Mouse (Mus musculus) hindbrain, embryonic 12.5 days (tissue): ENCODE measurements at regions not wholly inside any gene's neighbourhood (a gene's known extent, or its start where the extent isn't known, plus 50 kb on each side); places are given as distances from the start of the nearest gene placed in this dataset.

ENCODE experiments used
- ATAC-seq: fragments of 200-750 bp; cut with Nextera tagmentation; 2 replicates; pipeline ENCODE4 v1.8.0; 2017; ENCODE audit warnings: moderate TSS enrichment; ENCODE audit not compliant: low FRiP score
- H3K27ac ChIP-seq: fragments of 300-500 bp; sonication (generic); 2 replicates; pipeline ENCODE4 v1.5.1; 2016; ENCODE audit warnings: mild to moderate bottlenecking
- H3K27me3 ChIP-seq: fragments of 300-500 bp; sonication (generic); 2 replicates; pipeline ENCODE4 v1.6.1; 2016; ENCODE audit warnings: mild to moderate bottlenecking
- H3K36me3 ChIP-seq: fragments of 300-500 bp; sonication (generic); 2 replicates; pipeline ENCODE4 v1.6.1; 2016; ENCODE audit warnings: mild to moderate bottlenecking
- H3K4me1 ChIP-seq: fragments of 300-500 bp; sonication (generic); 2 replicates; pipeline ENCODE4 v1.6.1; 2016
- H3K4me2 ChIP-seq: fragments of 300-500 bp; sonication (generic); replicated peaks from 2 replicates; pipeline ENCODE4 v1.6.1; 2016; ENCODE audit warnings: mild to moderate bottlenecking
- H3K4me3 ChIP-seq: fragments of 300-500 bp; sonication (generic); 2 replicates; pipeline ENCODE4 v1.5.1; 2016; ENCODE audit warnings: mild to moderate bottlenecking
- H3K9ac ChIP-seq: fragments of 300-500 bp; sonication (generic); 2 replicates; pipeline ENCODE4 v1.6.1; 2016; ENCODE audit warnings: mild to moderate bottlenecking, moderate library complexity
- H3K9me3 ChIP-seq: fragments of 300-500 bp; sonication (generic); replicated peaks from 2 replicates; pipeline ENCODE4 v1.6.1; 2016; ENCODE audit warnings: mild to moderate bottlenecking
- WGBS: fragments of 180-500 bp; shearing (Covaris S2); methylation state at CpG from one replicate; pipeline ENCODE4 v1.1.7; 2016; 5-methylcytosine and 5-hydroxymethylcytosine counted together

DNA sequence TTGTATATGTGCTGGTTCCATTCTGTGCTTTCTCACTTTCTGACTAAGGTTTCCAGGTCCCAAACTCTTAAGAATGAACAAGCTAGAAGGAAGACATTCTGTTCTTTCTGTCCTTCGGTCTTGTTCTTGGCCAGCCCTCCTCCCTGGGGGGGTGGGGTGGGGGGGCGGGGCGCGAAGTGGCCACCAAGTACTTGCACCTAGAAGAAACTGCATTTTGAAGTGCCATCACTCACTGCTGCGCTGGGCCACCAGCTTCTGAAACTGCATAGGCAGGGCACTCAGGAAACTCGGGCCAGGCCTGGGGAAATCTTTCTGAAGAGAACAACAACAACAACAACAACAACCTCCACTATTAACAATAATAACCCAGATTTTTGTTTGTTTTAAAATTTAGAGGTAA, 94.4 kb upstream of the Fut8 start:
- no peaks in the 10 kb centered on the region for H3K36me3 ChIP-seq
- WGBS = 67% methylated on average over 6 of the region's 6 CpGs
- no peak overlapping the region for H3K4me2 ChIP-seq
- no peak for ATAC-seq
- H3K27ac ChIP-seq = no peak overlapping the region
- H3K9ac ChIP-seq = no peak overlapping the region
- no peak overlapping the region for H3K4me3 ChIP-seq
- no peaks in the 10 kb centered on the region for H3K9me3 ChIP-seq
- H3K27me3 ChIP-seq = no peaks in the 10 kb centered on the region
- H3K4me1 ChIP-seq = no peaks in the 10 kb centered on the region

GRCm38 (mm10) chr12:77143105-77143504, 94.8 kb upstream of the Fut8 start:
- H3K4me1 ChIP-seq = no peaks in the 10 kb centered on the region
- H3K27ac ChIP-seq = no peak overlapping the region
- H3K27me3 ChIP-seq = no peaks in the 10 kb centered on the region
- WGBS = 92% methylated on average over 12 of the region's 12 CpGs
- no peaks in the 10 kb centered on the region for H3K9me3 ChIP-seq
- H3K4me3 ChIP-seq = no peak overlapping the region
- no peak for ATAC-seq
- no peak overlapping the region for H3K9ac ChIP-seq
- H3K36me3 ChIP-seq = no peaks in the 10 kb centered on the region
- no peak overlapping the region for H3K4me2 ChIP-seq

DNA sequence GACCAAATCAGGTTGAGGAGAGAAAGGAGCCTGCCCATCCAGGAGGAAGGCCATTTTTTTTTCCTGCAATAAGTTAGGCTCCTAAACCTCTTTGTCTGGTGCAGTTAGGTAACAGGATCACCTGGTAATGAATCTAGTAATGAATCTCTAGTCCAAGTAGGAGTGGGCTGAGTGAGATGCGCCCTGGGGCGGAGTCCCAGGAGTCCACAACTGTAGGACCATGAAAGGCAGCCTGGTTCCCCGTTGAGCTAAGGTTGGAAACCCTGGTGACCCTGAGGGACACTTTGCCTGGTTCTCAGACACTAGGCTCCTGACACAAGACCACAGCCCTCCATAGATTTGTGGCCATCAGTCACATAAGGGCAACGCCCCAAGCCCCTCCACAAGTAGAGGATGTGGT, 95.7 kb upstream of the Fut8 start:
- H3K9me3 ChIP-seq = no peaks in the 10 kb centered on the region
- no peak overlapping the region for H3K4me3 ChIP-seq
- no peak overlapping the region for H3K4me2 ChIP-seq
- WGBS = 90% methylated on average over 4 of the region's 4 CpGs
- H3K27me3 ChIP-seq = no peaks in the 10 kb centered on the region
- H3K36me3 ChIP-seq = no peaks in the 10 kb centered on the region
- H3K9ac ChIP-seq = no peak overlapping the region
- no peaks in the 10 kb centered on the region for H3K4me1 ChIP-seq
- no peak for ATAC-seq
- H3K27ac ChIP-seq = no peak overlapping the region

- ATAC-seq = no peak
- Histone ChIP-seq H3K4me1 (no peaks in the 10 kb centered on the region), H3K4me2 (no peak overlapping the region), H3K36me3 (no peaks in the 10 kb centered on the region), H3K4me3 (no peak overlapping the region), H3K9ac (no peak overlapping the region), H3K27ac (no peak overlapping the region), H3K27me3 (no peaks in the 10 kb centered on the region), H3K9me3 (no peaks in the 10 kb centered on the region)
- WGBS = 85% methylated on average over 8 of the region's 8 CpGs
Observed at GRCm38 (mm10) chr12:77141260-77142201, 96.4 kb upstream of the Fut8 start.

- H3K9me3 ChIP-seq = no peaks in the 10 kb centered on the region
- no peaks in the 10 kb centered on the region for H3K27me3 ChIP-seq
- no peak overlapping the region for H3K4me3 ChIP-seq
- H3K36me3 ChIP-seq = no peaks in the 10 kb centered on the region
- H3K27ac ChIP-seq = no peak overlapping the region
- 67% methylated on average over 6 of the region's 6 CpGs for WGBS
- H3K4me1 ChIP-seq = no peaks in the 10 kb centered on the region
- no peak for ATAC-seq
- no peak overlapping the region for H3K4me2 ChIP-seq
- H3K9ac ChIP-seq = no peak overlapping the region
Observed at GRCm38 (mm10) chr12:77140656-77141055, 97.3 kb upstream of the Fut8 start.

DNA sequence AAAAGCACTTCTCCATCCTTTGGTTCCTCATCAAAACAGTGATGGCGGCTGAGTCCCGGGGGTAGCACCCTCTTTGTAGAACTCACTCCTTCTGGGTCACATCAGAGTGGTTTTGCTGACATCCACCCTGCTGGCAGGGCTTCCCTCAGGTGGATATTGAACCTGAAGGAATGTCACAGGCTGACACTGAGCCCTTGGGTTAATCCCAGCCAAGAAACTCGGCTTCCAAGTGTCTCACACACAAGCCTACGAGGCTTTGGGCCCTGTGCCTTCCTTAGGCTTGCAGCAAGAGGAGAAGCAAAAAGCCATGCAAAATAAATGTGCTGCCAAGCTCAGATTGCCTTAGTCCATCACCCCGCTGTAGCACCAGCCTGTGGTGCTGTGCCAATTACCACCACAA, 97.8 kb upstream of the Fut8 start:
- WGBS = 74% methylated on average over 5 of the region's 5 CpGs
- no peak for ATAC-seq
- Histone ChIP-seq H3K36me3 (no peaks in the 10 kb centered on the region), H3K9me3 (no peaks in the 10 kb centered on the region), H3K27ac (no peak overlapping the region), H3K27me3 (no peaks in the 10 kb centered on the region), H3K9ac (no peak overlapping the region), H3K4me3 (no peak overlapping the region), H3K4me2 (no peak overlapping the region), H3K4me1 (no peaks in the 10 kb centered on the region)

GRCm38 (mm10) chr12:77139718-77140117, 98.2 kb upstream of the Fut8 start:
- no peak for ATAC-seq
- no peaks in the 10 kb centered on the region for H3K27me3 ChIP-seq
- no peak overlapping the region for H3K9ac ChIP-seq
- H3K4me2 ChIP-seq = no peak overlapping the region
- H3K4me1 ChIP-seq = no peaks in the 10 kb centered on the region
- H3K27ac ChIP-seq = no peak overlapping the region
- 91% methylated on average over 2 of the region's 2 CpGs for WGBS
- no peak overlapping the region for H3K4me3 ChIP-seq
- H3K9me3 ChIP-seq = no peaks in the 10 kb centered on the region
- no peaks in the 10 kb centered on the region for H3K36me3 ChIP-seq

DNA sequence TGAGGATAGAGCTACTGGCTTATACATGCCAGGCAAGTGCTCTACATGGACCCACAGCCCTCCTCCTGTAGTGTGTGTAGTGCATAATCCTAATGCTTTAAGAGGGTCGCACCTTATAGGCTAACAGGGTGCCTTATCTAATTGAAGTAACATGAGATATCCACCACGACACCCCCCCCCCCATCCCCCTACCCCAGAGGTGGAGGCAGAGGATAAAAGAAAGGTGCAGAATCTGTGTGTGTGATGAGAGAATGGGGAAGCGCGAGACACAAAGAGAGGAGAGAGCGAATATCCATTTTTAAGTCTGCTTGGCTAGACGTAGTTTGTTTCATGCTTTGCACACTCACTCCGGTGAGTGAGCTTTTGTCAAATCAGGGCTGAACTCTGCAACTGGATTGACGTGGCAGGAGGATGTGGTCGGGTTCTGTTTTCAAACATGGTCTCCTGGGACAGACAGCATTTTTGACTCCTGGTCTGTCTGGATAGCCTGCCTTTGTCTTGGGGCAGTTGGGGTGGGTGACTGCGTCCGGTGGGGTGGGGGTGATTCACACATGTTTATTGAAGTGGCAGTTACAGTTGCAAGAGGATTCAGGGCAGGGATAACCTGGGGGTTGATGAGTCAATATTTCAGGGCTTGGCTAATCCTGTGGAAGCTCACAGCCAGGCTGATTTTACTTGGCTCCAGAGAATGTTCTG, 99.3 kb upstream of the Fut8 start:
- H3K9me3 ChIP-seq = no peaks in the 10 kb centered on the region
- ATAC-seq = no peak
- 79% methylated on average over 11 of the region's 11 CpGs for WGBS

DNA sequence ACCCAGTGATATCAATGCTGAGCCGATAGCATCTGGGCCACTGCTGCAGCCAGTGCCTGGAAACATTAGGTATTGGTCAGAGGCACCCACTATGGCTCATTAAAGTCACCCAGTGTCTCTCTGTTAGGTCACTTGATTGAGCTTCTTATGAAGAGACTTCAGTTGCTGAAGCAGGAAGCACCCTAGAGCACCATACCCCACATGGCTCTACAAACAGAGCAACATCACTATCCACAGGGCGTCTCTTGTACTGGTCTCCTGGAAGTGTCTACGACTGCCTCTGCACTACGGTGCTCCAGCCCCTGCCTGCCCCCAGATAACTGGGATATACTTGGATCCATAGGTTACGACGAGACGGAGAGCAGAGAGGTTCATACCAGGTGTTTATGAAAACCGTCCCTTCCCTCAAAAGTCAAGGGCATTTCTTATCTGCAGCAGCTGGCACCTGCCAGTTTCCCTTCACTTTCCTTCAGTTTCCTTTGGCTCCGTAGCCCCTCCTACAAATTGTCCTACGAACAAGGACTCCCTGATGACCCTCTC, 100.6 kb upstream of the Fut8 start:
- H3K9me3 ChIP-seq = no peaks in the 10 kb centered on the region
- 87% methylated on average over 10 of the region's 10 CpGs for WGBS
- H3K4me1 ChIP-seq = no peaks in the 10 kb centered on the region
- no peak overlapping the region for H3K4me2 ChIP-seq
- no peak for ATAC-seq
- no peaks in the 10 kb centered on the region for H3K27me3 ChIP-seq
- no peaks in the 10 kb centered on the region for H3K36me3 ChIP-seq
- no peak overlapping the region for H3K27ac ChIP-seq
- H3K9ac ChIP-seq = no peak overlapping the region
- H3K4me3 ChIP-seq = no peak overlapping the region

More for the DNA sequence above, 99.3 kb upstream of the Fut8 start:
- Histone ChIP-seq H3K27me3 (no peaks in the 10 kb centered on the region), H3K27ac (no peak overlapping the region), H3K9ac (no peak overlapping the region), H3K4me1 (no peaks in the 10 kb centered on the region), H3K4me2 (no peak overlapping the region), H3K36me3 (no peaks in the 10 kb centered on the region), H3K4me3 (no peak overlapping the region)

GRCm38 (mm10) chr12:77135661-77136060, 102.3 kb upstream of the Fut8 start:
- Histone ChIP-seq H3K4me3 (no peak overlapping the region), H3K27ac (no peak overlapping the region), H3K9ac (no peak overlapping the region), H3K4me1 (no peaks in the 10 kb centered on the region), H3K27me3 (no peaks in the 10 kb centered on the region), H3K36me3 (no peaks in the 10 kb centered on the region), H3K9me3 (no peaks in the 10 kb centered on the region), H3K4me2 (no peak overlapping the region)
- WGBS = 92% methylated on average over 6 of the region's 6 CpGs
- no peak for ATAC-seq

DNA sequence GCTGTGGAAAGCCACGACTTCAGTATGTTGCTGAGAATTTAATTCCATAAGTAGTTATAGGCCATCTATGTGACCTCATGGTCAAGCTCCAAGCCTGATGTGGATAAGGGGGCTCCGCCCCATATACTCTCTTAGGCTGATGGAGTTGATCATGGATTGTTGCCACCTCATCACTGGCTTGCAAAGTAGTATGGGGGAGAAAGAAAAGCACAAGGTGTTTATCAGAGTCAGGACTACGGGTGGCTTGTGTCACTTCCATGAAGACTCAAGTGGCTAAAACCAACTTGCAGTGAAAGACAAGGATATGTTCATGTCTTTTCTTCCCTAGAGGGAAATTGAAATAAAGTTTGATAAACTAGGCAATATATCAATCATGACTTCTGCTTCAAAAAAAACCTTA, 102.9 kb upstream of the Fut8 start:
- WGBS = 87% methylated on average over 3 of the region's 3 CpGs
- no peak overlapping the region for H3K4me3 ChIP-seq
- H3K4me1 ChIP-seq = no peaks in the 10 kb centered on the region
- no peak overlapping the region for H3K27ac ChIP-seq
- H3K27me3 ChIP-seq = no peaks in the 10 kb centered on the region
- no peak overlapping the region for H3K9ac ChIP-seq
- no peaks in the 10 kb centered on the region for H3K36me3 ChIP-seq
- ATAC-seq = no peak
- no peak overlapping the region for H3K4me2 ChIP-seq
- H3K9me3 ChIP-seq = no peaks in the 10 kb centered on the region

- no peaks in the 10 kb centered on the region for H3K27me3 ChIP-seq
- no peak overlapping the region for H3K9ac ChIP-seq
- ATAC-seq = no peak
- H3K4me1 ChIP-seq = no peaks in the 10 kb centered on the region
- no peaks in the 10 kb centered on the region for H3K9me3 ChIP-seq
- H3K4me3 ChIP-seq = no peak overlapping the region
- H3K27ac ChIP-seq = no peak overlapping the region
- no peak overlapping the region for H3K4me2 ChIP-seq
- 83% methylated on average over 9 of the region's 9 CpGs for WGBS
- H3K36me3 ChIP-seq = no peaks in the 10 kb centered on the region
Observed at GRCm38 (mm10) chr12:77134306-77135010, 103.5 kb upstream of the Fut8 start.
